Mouse (Mus musculus) left cerebral cortex, postnatal 25 days (tissue): ENCODE measurements around the gene L3mbtl1. TPM values are rescaled to one million over a fixed set of nuclear protein-coding genes. Genes with fewer than 3 reads are reported as not detected.

Source experiments
- DNase-seq, 2 experiments: peaks; one replicate each; pipeline ENCODE4 v3.0.0; 2022; ENCODE audit warnings: low spot score in 2 of 2, mixed read lengths in 1 of 2
- intact Hi-C: fragments of 180-260 bp; cut with DNase I; formaldehyde crosslinking; loops from one replicate; pipeline ENCODE4 v1.15.1; 2025
- total RNA-seq, 2 experiments: library from RNA; stranded (reverse); gene quantifications; 2 replicates each; pipeline ENCODE4 v1.2.3; 2021

The L3mbtl1 gene
- total RNA-seq, 2 experiments from 2014 or later, result 19.1 to 23.6 TPM

GRCm38 (mm10) chr2:162934421-162934820 lies 8.9 kb upstream of the L3mbtl1 start:
- intact Hi-C loops, result loop anchor here (5.0 kb wide), 1 partner anchor 83 kb away; the partner anchor contains the start of gene Ift52
- DNase-seq, result no peak

DNA sequence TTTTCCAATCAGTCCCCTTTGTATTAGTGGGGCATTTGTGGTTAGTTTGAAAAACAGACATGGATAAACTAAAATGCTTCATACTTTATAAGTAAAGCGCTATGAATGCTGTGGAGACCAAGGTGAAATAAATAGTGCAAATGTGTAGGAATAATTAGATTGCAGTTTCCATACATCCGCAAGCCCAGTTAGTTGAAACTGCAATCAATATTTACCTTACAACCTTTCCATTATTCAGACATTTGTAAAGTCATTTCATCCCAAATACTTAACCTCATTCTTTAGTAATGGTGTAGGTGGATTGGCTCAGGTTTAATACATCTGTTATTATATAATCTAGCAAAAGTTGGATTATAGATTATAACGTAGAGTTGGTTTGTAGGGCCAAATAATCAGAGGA lies 7.6 kb upstream of the L3mbtl1 start:
- intact Hi-C loops, result no loop called here
- DNase-seq, result no peak

DNA sequence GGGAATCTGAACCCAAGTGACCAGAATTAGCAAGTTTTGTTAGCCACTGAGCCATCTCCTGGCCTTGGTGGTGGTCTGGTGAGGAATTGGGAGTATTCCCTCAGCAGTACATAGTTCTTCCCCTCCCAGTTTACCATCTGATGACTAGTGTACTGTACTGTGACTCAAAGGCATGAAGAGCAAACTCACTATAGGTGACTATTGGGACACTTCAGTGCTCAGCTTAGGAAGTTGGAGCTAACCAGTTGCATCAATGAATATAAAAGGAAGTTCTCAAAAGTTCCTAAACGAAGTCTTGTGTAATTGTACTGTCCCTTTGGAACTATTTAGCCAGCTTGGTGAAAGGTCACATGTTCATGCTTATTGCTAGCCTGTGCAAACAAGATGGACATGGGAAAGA lies 3.7 kb upstream of the L3mbtl1 start:
- intact Hi-C loops, result no loop called here
- no peak for DNase-seq

GRCm38 (mm10) chr2:162943931-162944330 lies 659 bp downstream of the L3mbtl1 start:
- intact Hi-C loops, result no loop called here
- peak; percentile 30 to 38 for DNase-seq

DNA sequence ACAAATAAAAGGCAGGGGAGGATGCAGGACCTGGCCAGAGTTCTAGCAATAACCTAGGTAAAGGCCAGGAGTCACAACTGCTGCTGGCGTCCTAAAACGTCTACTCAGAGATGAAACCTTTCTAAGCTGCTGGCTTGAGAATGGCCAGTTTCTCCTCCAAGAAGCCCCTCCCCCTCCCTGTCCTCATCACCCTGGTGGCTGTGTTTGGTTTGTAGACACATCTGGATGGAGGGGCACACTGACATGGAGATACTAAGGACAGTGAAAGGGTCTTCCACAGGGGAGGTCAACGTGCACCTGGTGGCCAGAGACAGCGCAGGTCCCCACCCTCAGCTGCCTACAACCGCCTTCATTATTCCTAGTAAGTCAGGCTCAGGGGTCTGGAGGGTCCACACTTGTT lies 3.7 kb downstream of the L3mbtl1 start:
- intact Hi-C loops, result no loop called here
- DNase-seq, result no peak

GRCm38 (mm10) chr2:162947736-162948135 lies 4.5 kb downstream of the L3mbtl1 start:
- intact Hi-C loops, result no loop called here
- DNase-seq, result peak; percentile 28 to 46

GRCm38 (mm10) chr2:162948221-162948620 lies 4.9 kb downstream of the L3mbtl1 start:
- intact Hi-C loops, result no loop called here
- DNase-seq, result no peak

DNA sequence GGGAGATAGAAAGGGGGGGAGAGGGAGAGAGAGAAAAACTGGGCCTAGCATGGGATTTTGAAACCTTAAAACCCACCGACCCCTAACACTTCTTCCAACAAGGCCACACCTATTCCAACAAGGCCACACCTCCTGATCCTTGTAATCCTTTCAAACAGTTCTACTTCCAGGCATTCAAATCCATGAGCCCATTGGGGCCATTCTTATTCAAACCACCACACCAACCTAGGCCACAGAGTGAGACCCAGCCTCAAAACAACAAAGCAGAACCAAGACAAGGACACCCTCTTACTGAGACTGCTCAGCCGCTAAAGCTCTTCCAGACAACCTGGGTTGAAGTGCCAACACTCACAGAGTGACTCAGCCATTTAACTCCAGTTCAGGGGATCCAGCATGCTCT lies 7.5 kb downstream of the L3mbtl1 start:
- intact Hi-C loops, result no loop called here
- no peak for DNase-seq

GRCm38 (mm10) chr2:162956843-162957242 lies 13.6 kb downstream of the L3mbtl1 start:
- intact Hi-C loops, result no loop called here
- no peak for DNase-seq

DNA sequence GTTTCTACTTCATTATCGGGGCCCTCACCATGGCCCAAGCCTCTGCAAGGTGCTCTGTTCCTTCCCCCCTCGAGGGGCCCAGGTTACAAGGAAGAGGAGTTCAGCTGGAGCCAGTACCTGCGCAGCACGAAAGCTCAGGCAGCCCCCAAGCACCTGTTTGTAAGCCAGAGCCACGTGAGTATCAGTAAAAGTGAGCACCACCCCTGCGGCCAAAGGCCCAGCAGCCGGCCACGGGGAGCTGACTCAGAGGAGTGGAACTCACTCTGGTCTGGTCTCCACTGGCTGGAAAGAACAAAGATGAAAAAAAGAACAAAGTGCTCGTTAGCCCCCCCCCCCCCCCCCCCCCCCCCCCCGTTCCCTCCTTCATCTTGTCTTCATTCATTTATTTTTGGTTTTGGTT lies 18.0 kb downstream of the L3mbtl1 start:
- DNase-seq, result no peak
- intact Hi-C loops, result no loop called here

DNA sequence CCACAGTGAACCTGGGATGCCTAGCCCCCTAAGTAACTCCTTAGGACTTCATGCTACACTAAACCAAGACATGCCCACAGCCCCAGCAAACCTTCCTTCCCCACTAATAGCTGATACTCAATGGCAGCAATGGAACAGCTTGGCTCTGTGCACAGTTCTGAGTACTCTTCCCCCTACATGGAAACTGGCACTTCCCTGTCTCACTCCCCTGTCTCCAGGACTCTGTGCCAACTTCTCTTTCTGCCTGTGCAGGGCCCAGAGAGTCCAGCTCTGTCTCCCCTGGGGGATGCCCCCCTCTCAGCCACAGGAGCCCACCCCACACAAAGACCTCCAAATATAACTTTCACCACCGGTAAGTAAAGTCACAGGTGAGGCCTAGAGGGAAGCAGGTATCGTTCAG lies 23.5 kb downstream of the L3mbtl1 start:
- intact Hi-C loops, result no loop called here
- no peak for DNase-seq

- intact Hi-C loops, result loop anchor here (2.0 kb wide), 1 partner anchor 30 kb away; no protein-coding TSS in a partner anchor
- DNase-seq, result no peak
Measured at GRCm38 (mm10) chr2:162968357-162968756, 25.1 kb downstream of the L3mbtl1 start.

GRCm38 (mm10) chr2:162969101-162969500 lies 25.8 kb downstream of the L3mbtl1 start:
- no peak for DNase-seq
- intact Hi-C loops, result loop anchor here (2.0 kb wide), 1 partner anchor 30 kb away; no protein-coding TSS in a partner anchor

- no peak for DNase-seq
- intact Hi-C loops, result no loop called here
Measured at GRCm38 (mm10) chr2:162970896-162971295, 27.6 kb downstream of the L3mbtl1 start.

- intact Hi-C loops, result no loop called here
- DNase-seq, result no peak
Measured at GRCm38 (mm10) chr2:162972752-162973151, 29.5 kb downstream of the L3mbtl1 start.

DNA sequence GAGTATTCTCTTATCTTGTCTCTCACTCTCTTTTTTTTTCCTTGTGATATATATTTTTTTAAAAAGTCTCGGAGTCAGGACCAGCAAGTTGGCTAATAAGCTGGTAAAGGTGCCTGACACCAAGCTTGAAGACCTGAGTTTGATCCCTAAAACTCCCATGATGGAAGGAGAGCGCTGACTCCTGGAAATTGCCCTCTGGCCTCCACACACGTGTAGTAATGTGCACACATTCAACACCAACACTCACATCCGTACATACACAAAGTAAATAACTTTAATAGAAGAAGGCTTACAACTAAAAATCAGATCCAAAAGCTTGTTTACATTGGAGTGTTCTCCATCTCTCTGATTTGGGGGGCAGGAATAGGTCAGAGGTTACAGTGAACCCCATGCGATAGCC lies 29.9 kb downstream of the L3mbtl1 start:
- DNase-seq, result no peak
- intact Hi-C loops, result no loop called here

GRCm38 (mm10) chr2:162973637-162974036 lies 30.4 kb downstream of the L3mbtl1 start:
- DNase-seq, result no peak
- intact Hi-C loops, result no loop called here

DNA sequence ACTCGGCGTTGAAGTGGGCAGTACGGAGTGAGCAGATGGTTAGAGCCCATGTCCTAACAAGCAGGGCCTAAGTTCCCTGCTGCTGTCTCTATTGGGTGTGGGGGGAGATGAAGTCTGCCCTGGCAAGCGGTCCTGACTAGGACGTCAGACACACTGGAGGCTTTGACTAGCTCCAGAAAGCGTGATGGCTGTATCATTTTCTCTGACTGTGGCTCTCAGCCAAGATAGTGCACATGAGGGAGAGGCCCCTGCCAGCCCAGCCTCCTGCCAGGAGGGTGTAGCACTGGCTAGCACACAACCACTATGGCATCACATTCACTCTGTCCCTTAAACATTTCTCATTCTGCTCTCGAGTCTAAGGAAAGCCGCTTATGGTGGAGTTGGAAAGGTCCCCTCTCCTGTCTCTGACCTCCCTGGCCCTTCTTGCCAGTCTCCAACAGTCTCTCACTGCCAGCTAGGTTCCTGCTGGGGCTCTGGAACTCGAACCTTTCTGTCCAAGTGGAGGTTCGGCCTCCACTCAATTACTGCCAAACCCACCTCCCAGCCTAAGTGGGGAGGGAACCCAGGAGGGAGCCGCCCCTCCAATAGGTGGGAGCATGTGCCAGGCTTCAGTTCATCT lies 32.0 kb downstream of the L3mbtl1 start:
- intact Hi-C loops, result no loop called here
- peak in 1 of 2 experiments; percentile 29 for DNase-seq

DNA sequence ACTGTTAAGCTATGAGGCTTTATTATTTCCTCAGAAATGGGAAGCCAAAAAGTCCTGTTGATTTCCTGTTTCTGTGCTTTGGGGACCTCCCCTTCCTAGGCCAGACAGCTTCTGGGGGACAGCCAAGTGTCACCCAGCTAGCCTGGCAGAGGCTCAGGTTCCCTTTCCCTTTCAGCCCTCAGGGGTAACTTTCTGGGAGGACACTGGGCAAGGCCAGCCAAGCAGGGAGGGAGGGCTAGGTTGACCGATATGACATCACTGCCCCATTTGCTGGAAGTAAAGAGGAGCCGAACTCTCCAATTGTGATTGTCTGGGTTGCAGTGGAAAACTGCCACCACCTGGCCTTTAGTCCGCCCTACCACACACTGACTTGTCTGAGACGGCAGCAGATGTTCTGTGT lies 32.7 kb downstream of the L3mbtl1 start:
- intact Hi-C loops, result no loop called here

GRCm38 (mm10) chr2:162984381-162984780 lies 41.1 kb downstream of the L3mbtl1 start:
- no peak for DNase-seq
- intact Hi-C loops, result no loop called here

More for the DNA sequence above, 32.7 kb downstream of the L3mbtl1 start:
- DNase-seq, result no peak

- DNase-seq, result no peak
- intact Hi-C loops, result no loop called here
Measured at GRCm38 (mm10) chr2:162985923-162986322, 42.7 kb downstream of the L3mbtl1 start.

DNA sequence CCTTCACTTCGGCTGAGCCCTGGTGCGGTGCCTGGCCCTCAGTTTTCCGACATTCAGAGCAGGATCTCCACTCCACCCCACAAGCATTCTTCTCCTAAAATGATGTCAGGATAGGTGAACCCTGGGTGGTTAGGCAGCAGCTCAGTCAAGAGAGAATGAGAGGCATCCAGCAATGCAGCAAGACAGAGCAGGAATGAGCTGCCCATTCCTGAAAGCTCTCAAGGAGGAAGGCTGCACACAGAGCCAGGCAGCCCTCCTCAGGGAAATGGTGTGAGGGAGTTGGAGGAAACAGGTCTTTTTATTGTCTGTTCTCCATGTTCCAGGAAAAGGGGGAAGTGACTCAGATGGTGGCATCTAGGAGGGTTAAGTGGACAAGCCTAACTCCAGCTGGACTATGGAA lies 43.5 kb downstream of the L3mbtl1 start:
- DNase-seq, result no peak
- intact Hi-C loops, result no loop called here
